Mouse (Mus musculus) cortical plate, adult 2 months (tissue): ENCODE measurements around the gene Tnfrsf1a. TPM values are rescaled to one million over a fixed set of nuclear protein-coding genes. Genes with fewer than 3 reads are reported as not detected.

Experiments used
- H3K27ac ChIP-seq: fragments of 200-500 bp; 2 replicates; pipeline ENCODE4 v1.5.1; 2012; ENCODE audit warnings: low read length, control low read depth, inconsistent platforms; ENCODE audit not compliant: insufficient read depth
- H3K4me1 ChIP-seq: fragments of 200-500 bp; 2 replicates; pipeline ENCODE4 v1.6.1; 2011; ENCODE audit warnings: low read length; ENCODE audit not compliant: control insufficient read depth, insufficient read depth
- H3K4me3 ChIP-seq: fragments of 200-500 bp; 2 replicates; pipeline ENCODE4 v1.5.1; 2011; ENCODE audit warnings: mild to moderate bottlenecking, low read length, control low read depth; ENCODE audit not compliant: insufficient read depth
- CTCF ChIP-seq: fragments of 200-500 bp; IDR thresholded peaks from 2 replicates; pipeline ENCODE4 v1.5.1; 2011; ENCODE audit warnings: mild to moderate bottlenecking, control low read depth, low read length; ENCODE audit not compliant: insufficient read depth; ENCODE audit errors: extremely low read depth
- POLR2A ChIP-seq: fragments of 200-500 bp; IDR thresholded peaks from 2 replicates; pipeline ENCODE4 v1.6.1; 2011; ENCODE audit warnings: mild to moderate bottlenecking, low read length, control low read depth; ENCODE audit not compliant: insufficient read depth; ENCODE audit errors: extremely low read depth
- polyA plus RNA-seq: library from polyadenylated mRNA; depleted of rRNA; stranded (reverse); fragments of >200 nt; gene quantifications from 2 replicates; pipeline ENCODE4 v1.2.3, GENCODE M21; 2012

Gene Tnfrsf1a
- polyA plus RNA-seq, 1 experiment = 14.9 TPM

DNA sequence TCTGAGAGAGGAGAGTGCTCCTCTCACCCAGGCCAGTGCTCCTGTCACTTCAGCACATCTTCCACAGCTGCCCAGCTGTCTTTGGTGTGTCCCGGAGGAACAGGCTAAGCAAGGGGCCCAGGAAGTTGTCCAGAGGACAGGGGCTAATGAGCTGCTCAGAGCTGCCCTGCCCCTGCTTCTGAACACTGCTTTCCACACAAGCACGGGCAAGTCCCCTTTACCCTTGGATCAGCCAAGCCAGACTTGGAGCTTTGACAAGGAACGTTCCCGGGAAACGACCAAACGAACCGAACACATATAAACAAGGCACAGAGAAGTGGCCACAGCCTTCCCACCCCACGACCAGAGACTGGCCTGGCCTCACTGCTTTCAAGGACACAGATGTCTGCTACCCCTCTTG is 5.1 kb upstream of the Tnfrsf1a start:
- no peak overlapping the region for H3K4me3 ChIP-seq
- no peak for TF ChIP-seq CTCF
- TF ChIP-seq POLR2A = no peak
- no peak overlapping the region for H3K27ac ChIP-seq
- no peaks in the 10 kb centered on the region for H3K4me1 ChIP-seq

DNA sequence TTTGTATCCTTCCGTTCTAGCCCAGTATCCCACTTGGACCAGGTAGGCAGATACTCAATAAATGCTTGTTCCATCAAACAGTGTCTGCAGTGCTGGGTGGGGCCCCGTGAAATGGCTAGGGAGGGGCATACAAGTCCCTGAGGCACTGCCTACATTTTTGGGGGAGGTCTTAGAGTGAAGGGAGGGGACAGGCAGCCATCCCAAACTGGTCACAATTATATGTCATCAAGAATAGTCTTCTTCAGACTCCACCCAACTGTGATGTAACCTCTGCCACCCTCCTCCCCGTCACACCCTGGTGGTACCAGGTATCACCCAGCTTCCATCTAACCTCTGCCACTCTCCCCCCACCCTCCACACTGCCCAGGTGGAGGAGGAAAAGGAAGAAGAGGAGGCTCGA is 4.3 kb upstream of the Tnfrsf1a start:
- Histone ChIP-seq H3K27ac (no peak overlapping the region), H3K4me3 (no peak overlapping the region), H3K4me1 (no peaks in the 10 kb centered on the region)
- TF ChIP-seq POLR2A = no peak
- no peak for TF ChIP-seq CTCF

DNA sequence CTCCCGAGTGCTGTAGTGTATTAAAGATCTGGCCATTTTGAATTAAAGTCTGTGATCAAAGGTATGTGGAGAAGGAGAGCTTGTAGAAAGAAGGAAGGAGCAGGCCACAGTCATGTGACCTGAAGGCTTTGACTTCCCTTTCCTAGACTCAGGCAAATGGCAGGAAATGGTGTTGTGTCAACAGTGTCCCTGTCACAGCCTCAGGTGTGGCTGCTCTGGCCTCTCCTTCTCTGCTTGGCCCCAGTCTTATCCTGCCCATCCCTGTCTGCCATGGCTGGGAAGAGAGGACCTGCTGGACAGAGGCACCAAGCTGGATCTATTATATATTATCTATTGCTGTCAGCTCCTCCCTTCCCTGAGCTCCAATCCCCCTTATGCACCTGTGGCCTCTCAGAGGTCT is 3.5 kb upstream of the Tnfrsf1a start:
- TF ChIP-seq POLR2A (no peak), CTCF (no peak)

DNA sequence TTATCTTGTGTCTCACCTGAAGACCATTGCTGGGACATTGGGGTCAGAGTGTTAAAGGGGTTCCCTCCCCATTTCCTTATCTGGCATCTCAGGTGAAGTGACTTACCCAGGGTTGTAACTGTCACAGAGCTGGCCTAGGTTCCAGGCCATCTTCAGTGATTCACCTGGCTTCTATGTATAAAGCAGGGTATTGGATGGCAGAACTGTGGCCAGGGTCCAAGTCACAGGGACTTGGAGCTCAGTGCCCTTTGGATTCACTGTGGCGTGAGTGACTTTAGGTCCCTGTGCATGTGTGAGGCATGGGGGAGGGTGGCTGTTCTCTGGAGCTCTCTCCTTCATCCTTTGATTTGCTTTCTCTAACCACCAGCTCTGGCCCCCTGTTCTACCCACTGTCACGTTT is 3.1 kb upstream of the Tnfrsf1a start:
- TF ChIP-seq CTCF (no peak), POLR2A (no peak)
- Histone ChIP-seq H3K4me3 (no peak overlapping the region), H3K4me1 (no peaks in the 10 kb centered on the region), H3K27ac (no peak overlapping the region)

More for the DNA sequence above, 3.5 kb upstream of the Tnfrsf1a start:
- Histone ChIP-seq H3K4me1 (no peaks in the 10 kb centered on the region), H3K4me3 (no peak overlapping the region), H3K27ac (no peak overlapping the region)

DNA sequence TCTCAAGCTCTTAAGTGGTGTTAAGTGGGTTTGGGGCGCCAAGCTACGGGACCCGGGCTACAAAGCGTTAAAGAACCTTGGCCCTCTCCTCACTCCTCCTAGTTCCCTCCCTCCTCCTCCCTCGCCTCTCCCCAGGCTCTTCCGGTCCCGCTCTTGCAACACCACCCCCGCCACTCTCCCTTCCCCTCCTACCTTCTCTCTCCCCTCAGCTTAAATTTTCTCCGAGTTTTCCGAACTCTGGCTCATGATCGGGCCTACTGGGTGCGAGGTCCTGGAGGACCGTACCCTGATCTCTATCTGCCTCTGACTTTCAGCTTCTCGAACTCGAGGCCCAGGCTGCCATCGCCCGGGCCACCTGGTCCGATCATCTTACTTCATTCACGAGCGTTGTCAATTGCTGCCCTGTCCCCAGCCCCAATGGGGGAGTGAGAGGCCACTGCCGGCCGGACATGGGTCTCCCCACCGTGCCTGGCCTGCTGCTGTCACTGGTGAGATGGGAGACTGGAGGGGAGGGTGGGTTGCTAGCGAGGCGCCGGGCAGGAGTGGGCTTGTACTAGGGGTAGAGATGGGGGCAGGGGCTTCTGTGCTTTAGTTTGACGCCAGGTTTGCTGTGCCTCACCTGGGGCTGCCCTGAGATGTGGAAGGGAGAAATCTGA is 541 bp downstream of the Tnfrsf1a start:
- Histone ChIP-seq H3K27ac (peak overlapping the region; percentile 68; the same call in 1 of the 2 replicates), H3K4me3 (peak overlapping the region; percentile 39), H3K4me1 (no peaks in the 10 kb centered on the region)
- TF ChIP-seq POLR2A (no peak), CTCF (no peak)

DNA sequence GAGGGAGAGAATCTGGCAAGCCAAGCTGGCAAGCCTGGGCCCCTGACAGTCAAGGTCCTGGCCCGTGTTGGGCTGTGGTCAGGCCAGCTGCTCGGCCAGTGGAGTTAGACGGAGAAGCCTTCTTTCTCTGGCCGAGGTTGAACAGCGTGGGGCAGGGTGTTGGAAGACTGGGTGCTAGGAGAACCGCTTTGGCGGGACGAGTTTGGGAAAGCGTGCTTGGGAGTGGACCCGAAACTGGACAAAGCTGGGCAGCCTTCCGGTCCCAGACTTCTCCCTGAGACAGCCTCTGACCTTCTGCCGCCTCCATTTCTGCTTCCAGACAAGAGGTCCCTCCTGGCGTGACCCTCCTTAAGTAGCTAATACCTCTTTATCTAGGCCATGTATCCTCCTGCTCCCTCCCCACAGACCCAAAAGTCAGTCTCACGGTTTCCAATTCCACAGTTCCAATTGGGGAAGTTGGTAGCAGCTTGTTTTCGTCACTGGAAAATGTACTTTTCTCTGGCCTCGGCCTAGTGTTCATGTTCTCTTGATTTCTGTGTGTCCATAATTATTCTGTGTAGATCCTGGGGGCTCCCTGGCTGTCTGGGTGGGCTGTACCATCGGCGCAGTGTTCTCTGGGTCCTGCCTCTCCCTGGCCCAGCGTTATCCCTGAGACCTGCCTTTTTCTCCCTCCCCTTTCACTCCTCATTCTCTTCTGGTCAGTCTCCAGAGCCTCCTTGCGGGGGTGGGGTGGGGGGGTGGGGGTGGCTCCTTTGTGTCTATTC is 1.3 kb downstream of the Tnfrsf1a start:
- Histone ChIP-seq H3K4me1 (peaks cover 5% of the 10 kb centered on the region; the same call in 1 of the 2 replicates), H3K27ac (peak overlapping the region; percentile 48; the same call in 1 of the 2 replicates), H3K4me3 (peak overlapping the region; percentile 39)
- TF ChIP-seq POLR2A (no peak), CTCF (no peak)

DNA sequence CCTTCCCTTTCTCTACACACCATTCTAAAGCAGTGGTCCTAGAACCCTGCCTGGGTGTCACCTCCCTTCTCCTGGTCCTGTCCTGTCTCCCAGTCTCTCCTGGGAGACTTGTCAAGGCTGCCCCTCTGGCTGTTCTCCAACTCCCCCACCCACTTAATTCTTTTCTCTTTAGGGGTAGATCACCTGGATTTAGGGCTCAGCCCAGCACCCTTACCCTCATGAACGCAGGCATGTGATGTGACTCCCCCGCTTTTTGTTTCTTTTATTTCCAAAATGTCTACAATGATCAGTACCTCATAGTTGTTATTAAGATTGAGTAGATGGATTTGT is 1.8 kb downstream of the Tnfrsf1a start:
- H3K4me1 ChIP-seq = peaks cover 5% of the 10 kb centered on the region; the same call in 1 of the 2 replicates
- no peak overlapping the region for H3K27ac ChIP-seq
- no peak for TF ChIP-seq POLR2A
- TF ChIP-seq CTCF = no peak
- H3K4me3 ChIP-seq = no peak overlapping the region

DNA sequence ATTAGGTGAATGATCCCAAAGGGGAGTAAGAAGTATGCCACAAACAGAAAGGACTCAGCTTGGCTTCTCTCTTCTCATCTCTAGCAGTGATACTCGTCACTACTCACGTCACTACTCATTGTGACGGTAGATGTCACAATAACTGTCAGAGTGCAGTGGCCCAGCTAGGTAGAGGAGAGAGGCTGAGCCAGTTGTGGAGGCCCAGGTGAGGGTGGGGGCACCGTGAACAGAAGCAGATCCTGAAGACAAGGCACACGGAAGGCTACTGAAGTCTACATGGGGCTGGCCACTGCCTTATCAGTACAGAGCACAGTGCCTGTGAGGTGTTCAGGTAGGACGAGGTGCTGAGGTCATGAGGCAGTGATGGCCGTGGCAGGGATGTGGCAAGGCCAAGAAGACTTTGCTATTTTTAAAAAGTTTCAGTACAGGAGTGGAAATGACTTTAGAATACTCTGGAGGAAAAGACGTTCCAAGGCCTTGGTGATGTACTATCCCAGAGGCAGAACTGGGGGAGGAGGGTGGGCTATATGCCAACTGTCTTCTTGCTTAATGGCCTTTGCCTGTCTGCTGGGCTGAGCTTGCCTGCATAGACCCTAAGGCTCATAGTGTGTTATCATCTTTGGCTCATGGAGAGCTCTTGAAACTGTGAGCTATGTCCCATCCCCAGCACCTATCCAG is 2.3 kb downstream of the Tnfrsf1a start:
- no peak overlapping the region for H3K27ac ChIP-seq
- TF ChIP-seq POLR2A (no peak), CTCF (no peak)
- H3K4me3 ChIP-seq = no peak overlapping the region
- peaks cover 5% of the 10 kb centered on the region; the same call in 1 of the 2 replicates for H3K4me1 ChIP-seq

DNA sequence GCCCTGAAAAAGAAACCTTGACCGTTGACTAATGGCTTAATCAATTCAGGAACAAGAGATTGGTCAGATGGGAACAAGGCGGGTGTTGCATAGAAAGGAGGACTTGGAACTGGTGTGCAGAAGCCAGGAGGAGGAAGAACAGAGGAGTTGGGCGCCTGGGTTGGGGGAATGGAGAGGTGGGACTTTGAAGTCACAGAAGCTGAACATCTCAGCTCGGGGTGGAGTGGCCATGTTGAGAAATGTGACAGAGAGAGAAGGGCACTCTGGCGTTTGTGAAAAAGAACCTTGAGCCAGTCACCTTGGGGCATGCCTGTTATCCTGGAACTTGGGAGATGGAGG is 2.9 kb downstream of the Tnfrsf1a start:
- Histone ChIP-seq H3K27ac (no peak overlapping the region), H3K4me1 (peaks cover 5% of the 10 kb centered on the region; the same call in 1 of the 2 replicates), H3K4me3 (no peak overlapping the region)
- TF ChIP-seq POLR2A (no peak), CTCF (no peak)
